Mouse (Mus musculus) intestine, embryonic 16.5 days (tissue): ENCODE measurements around the gene Znrd1. TPM values are rescaled to one million over a fixed set of nuclear protein-coding genes. Genes with fewer than 3 reads are reported as not detected.

ENCODE experiments used
- ATAC-seq: fragments of 200-750 bp; cut with Nextera tagmentation; 2 replicates; pipeline ENCODE4 v1.8.0; 2017; ENCODE audit warnings: moderate TSS enrichment, moderate library complexity
- H3K27ac ChIP-seq: fragments of 300-500 bp; sonication (generic); 2 replicates; pipeline ENCODE4 v1.5.1; 2014; ENCODE audit warnings: mild to moderate bottlenecking, low read length
- H3K27me3 ChIP-seq: fragments of 300-500 bp; sonication (generic); replicated peaks from 2 replicates; pipeline ENCODE4 v1.6.1; 2014; ENCODE audit warnings: low read length, control low read depth, mixed read lengths; ENCODE audit not compliant: control insufficient read depth, insufficient read depth
- H3K36me3 ChIP-seq: fragments of 300-500 bp; sonication (generic); 2 replicates; pipeline ENCODE4 v1.6.1; 2014; ENCODE audit warnings: low read length, control low read depth; ENCODE audit not compliant: control insufficient read depth, insufficient read depth
- H3K4me1 ChIP-seq: fragments of 300-500 bp; sonication (generic); 2 replicates; pipeline ENCODE4 v1.6.1; 2014; ENCODE audit warnings: low read length, control low read depth, mixed read lengths; ENCODE audit not compliant: control insufficient read depth, insufficient read depth
- H3K4me2 ChIP-seq: fragments of 300-500 bp; sonication (generic); 2 replicates; pipeline ENCODE4 v1.6.1; 2014; ENCODE audit warnings: low read depth, low read length, control low read depth
- H3K4me3 ChIP-seq: fragments of 300-500 bp; sonication (generic); 2 replicates; pipeline ENCODE4 v1.5.1; 2014; ENCODE audit warnings: mild to moderate bottlenecking, low read length
- H3K9ac ChIP-seq: fragments of 300-500 bp; sonication (generic); 2 replicates; pipeline ENCODE4 v1.6.1; 2014; ENCODE audit warnings: low read depth, low read length
- H3K9me3 ChIP-seq: fragments of 300-500 bp; sonication (generic); 2 replicates; pipeline ENCODE4 v1.6.1; 2016; ENCODE audit warnings: low read length, control low read depth; ENCODE audit not compliant: control insufficient read depth
- WGBS: fragments of 180-500 bp; shearing (Covaris S2); extraction: QIAGEN DNeasy Blood & Tissue Kit; methylation state at CpG from one replicate; pipeline ENCODE4 v1.1.7; 2014; 5-methylcytosine and 5-hydroxymethylcytosine counted together
- polyA plus RNA-seq: library from polyadenylated mRNA; unstranded; fragments of >200 nt; fragmentation: Nextera tagmentation; extraction: Ambion mirVana; gene quantifications from 2 replicates; pipeline ENCODE4 v1.2.1, GENCODE M21; 2015

Gene Znrd1
- polyA plus RNA-seq, 1 experiment from 2014 or later, result 72.2 TPM

DNA sequence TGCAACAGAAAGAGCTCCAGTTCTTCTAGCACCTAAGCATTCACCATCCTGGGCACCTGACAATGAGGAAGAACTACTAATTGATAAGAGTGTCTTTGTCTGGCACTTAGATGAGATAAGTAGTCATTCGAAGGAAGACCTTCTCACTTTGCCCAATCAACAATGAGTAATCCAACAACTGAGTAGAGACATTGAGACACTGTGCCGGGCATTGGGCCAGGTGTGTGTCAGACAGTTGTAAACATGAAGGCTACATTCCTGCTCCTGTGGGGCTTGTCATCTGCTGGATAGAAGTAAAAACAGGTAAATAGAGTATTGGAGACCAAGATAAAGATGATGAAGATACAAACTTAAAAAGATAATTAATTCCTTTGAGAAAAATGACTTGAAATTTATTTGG is 20.3 kb downstream of the Znrd1 start:
- Histone ChIP-seq H3K4me2 (no peak overlapping the region), H3K27ac (no peak overlapping the region), H3K4me3 (no peak overlapping the region), H3K27me3 (peaks cover 15% of the 10 kb centered on the region), H3K9ac (no peak overlapping the region), H3K9me3 (no peaks in the 10 kb centered on the region), H3K4me1 (peaks cover 5% of the 10 kb centered on the region), H3K36me3 (no peaks in the 10 kb centered on the region)
- ATAC-seq, result no peak
- 71% methylated on average over 2 of the region's 2 CpGs for WGBS

DNA sequence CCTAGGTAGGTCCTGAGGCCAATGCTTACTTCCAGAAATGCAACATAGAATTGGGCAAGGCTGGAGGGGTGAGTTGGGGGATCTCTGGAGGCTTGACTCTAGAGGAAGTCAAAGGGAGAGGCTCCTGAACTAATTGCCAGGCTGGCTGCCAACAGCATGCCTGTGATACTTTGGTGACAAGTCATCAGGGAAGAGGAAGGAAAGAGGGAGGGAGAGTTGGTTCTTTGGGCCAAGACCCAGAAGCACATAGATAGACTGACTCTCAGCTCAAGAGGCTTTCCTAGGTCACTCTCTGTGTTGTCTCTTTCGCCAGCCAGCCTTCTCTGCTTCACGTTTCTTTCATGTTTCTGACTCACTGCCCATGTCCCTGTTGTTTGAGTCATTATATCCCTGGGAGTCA is 26.6 kb downstream of the Znrd1 start:
- WGBS, result 67% methylated on average over 2 of the region's 2 CpGs
- no peaks in the 10 kb centered on the region for H3K36me3 ChIP-seq
- no peak for ATAC-seq

DNA sequence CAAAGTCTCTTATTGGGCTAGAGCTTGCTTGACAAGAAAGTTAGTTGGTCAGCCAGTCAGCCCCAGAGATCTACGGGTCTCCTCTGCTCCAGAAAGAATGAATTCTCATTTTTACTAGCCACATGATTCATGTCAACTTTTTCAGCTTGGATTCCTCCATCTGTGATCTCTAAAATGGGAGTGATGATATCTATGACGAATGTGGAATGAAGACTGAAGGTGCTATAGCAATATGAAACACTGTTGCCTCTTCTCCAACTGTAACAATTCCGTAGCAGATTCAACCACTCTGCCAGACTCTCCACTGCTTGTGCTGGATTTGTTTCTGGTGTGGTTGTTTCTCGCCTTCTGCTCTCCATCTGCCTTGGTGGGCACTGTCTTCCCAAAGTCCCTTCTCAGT is 27.2 kb downstream of the Znrd1 start:
- H3K36me3 ChIP-seq, result no peaks in the 10 kb centered on the region
- no peaks in the 10 kb centered on the region for H3K27me3 ChIP-seq
- H3K4me1 ChIP-seq, result no peaks in the 10 kb centered on the region
- H3K4me2 ChIP-seq, result no peak overlapping the region
- 80% methylated on average over 4 of the region's 4 CpGs for WGBS
- no peaks in the 10 kb centered on the region for H3K9me3 ChIP-seq
- no peak overlapping the region for H3K9ac ChIP-seq
- no peak overlapping the region for H3K27ac ChIP-seq
- no peak for ATAC-seq
- no peak overlapping the region for H3K4me3 ChIP-seq

More for the DNA sequence above, 26.6 kb downstream of the Znrd1 start:
- H3K27me3 ChIP-seq, result no peaks in the 10 kb centered on the region
- no peak overlapping the region for H3K9ac ChIP-seq
- no peak overlapping the region for H3K4me2 ChIP-seq
- no peak overlapping the region for H3K27ac ChIP-seq
- no peaks in the 10 kb centered on the region for H3K4me1 ChIP-seq
- no peak overlapping the region for H3K4me3 ChIP-seq
- no peaks in the 10 kb centered on the region for H3K9me3 ChIP-seq

DNA sequence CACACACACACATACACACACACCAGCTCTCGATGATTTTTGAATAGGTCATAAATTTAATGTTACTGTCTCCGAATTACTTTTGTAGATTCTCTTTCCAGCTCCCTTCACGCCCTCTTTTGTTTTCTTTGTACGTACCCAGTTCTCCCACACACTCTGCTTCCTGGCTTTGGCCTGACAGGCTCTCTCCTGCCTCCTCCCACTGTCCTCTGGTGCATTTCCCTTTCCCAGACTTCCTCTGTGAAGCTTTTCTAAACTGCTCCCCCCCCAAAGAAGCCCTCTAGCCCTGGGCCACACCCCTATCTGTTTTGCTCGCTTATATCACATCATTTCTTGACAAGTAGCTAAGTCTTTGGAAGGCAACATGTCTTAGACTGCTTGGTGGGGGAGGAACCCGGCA is 28.1 kb downstream of the Znrd1 start:
- Histone ChIP-seq H3K36me3 (no peaks in the 10 kb centered on the region), H3K9me3 (no peaks in the 10 kb centered on the region), H3K4me1 (no peaks in the 10 kb centered on the region), H3K27ac (no peak overlapping the region), H3K4me3 (no peak overlapping the region), H3K9ac (no peak overlapping the region), H3K4me2 (no peak overlapping the region), H3K27me3 (no peaks in the 10 kb centered on the region)
- ATAC-seq, result no peak
- 68% methylated on average over 6 of the region's 6 CpGs for WGBS

DNA sequence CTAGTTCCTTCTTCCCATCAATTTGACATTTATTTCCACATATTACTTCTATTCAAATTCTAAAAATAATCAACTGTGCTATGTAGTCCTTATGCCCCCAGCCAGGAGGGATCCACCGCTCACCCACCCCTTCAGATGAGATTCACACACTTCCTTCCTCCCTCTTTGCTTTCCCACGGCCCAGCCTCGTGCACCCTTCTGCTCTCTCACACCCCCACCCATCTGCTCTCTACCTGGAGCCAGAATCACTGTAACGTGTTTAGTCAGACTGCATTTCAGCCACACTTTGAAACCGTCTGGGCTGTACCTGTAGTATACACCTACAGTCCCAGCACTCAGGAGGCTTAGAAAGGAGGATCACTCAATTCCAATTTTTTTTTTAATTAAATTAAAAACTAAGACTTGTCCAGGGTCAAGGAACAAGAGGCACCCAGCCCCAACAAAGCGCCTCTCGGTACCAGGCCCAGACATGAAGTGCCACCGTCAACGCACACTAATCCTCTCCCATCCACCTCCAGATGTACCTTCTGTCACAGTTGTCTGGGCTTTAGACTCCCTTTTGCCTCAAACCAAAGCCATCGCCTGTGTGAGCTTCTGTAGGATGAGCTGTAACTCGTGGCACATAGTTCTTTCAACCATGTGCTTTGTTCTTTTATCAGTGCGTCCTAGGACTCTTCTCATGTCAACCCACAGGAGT is 29.0 kb downstream of the Znrd1 start:
- Histone ChIP-seq H3K27ac (no peak overlapping the region), H3K4me2 (no peak overlapping the region), H3K36me3 (no peaks in the 10 kb centered on the region), H3K27me3 (no peaks in the 10 kb centered on the region), H3K9me3 (no peaks in the 10 kb centered on the region), H3K9ac (no peak overlapping the region), H3K4me1 (no peaks in the 10 kb centered on the region), H3K4me3 (no peak overlapping the region)
- 75% methylated on average over 12 of the region's 12 CpGs for WGBS
- no peak for ATAC-seq

DNA sequence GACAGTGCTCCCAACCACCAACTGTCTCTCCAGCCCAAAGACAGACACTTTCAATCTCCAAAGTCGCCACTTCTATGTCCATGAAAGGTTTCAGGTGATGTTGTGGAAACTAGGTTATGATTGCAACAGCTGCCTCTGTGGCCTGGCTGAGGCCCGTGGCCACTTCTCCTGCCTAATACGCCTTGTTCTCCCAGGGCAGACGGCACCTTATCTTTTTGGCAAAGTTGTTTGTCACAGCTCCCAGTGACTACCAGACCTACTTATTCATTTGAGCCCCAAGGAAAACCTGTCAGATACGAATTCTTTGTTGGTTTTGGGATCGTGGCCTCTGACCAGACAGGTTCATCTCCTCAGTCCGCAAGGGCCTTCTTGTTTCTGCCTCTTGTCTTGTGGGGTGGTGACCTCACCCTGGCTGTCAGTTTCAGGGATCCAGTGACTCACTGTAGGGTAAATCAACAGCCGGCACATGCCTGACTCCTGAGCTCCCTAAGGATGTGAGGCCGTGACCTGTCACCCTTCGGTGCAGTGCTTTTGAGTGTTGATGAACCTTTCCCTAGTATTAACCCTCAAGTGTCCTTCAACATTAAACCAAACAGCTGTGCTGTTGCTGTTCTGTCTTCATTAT is 30.8 kb downstream of the Znrd1 start:
- Histone ChIP-seq H3K4me3 (no peak overlapping the region), H3K27me3 (no peaks in the 10 kb centered on the region), H3K27ac (no peak overlapping the region), H3K36me3 (no peaks in the 10 kb centered on the region), H3K9me3 (no peaks in the 10 kb centered on the region), H3K4me2 (no peak overlapping the region), H3K4me1 (no peaks in the 10 kb centered on the region), H3K9ac (no peak overlapping the region)
- no peak for ATAC-seq
- WGBS, result 30% methylated on average over 10 of the region's 10 CpGs

DNA sequence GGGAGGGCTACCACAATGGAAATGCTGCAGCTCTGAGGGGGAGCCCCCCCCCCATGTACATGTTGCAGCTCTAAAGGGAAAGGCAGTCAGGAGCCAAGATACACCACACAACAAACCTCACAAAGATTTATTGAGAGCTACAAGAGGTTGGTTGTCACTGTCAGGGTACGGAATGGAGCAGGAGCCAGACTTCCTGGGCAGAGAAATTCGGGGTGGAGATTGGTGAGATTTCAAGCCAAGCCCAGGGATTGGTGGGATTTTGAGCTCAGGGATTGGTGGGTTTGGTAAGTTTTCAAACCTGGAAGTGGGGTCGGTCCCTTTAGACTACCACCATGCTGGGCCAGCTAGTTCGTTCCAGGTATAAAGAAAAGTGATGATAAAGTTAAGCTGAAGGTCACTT is 34.9 kb downstream of the Znrd1 start:
- no peaks in the 10 kb centered on the region for H3K36me3 ChIP-seq
- no peak overlapping the region for H3K4me3 ChIP-seq
- no peaks in the 10 kb centered on the region for H3K4me1 ChIP-seq
- no peak overlapping the region for H3K4me2 ChIP-seq
- no peak overlapping the region for H3K9ac ChIP-seq
- WGBS, result 69% methylated on average over 4 of the region's 4 CpGs
- no peak for ATAC-seq
- no peaks in the 10 kb centered on the region for H3K9me3 ChIP-seq
- H3K27ac ChIP-seq, result no peak overlapping the region
- no peaks in the 10 kb centered on the region for H3K27me3 ChIP-seq

DNA sequence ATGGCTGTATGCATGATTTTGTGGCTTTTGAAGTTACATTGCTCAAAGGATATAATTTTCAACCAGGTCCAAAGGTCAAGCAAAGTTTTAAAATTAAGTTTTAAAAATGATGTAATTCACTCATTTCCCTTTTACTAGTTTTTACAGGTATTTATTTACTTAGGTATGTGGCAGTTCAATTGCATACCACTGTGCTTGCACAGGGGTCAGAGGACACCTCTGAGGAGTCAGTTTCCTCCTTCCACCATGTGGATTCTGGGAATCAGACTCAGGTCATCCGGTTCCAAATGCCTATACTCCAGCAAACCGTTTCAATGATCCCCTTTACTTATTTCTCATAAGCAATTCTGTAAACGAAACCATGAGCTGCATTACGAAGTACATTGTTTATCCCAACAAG is 35.6 kb downstream of the Znrd1 start:
- Histone ChIP-seq H3K27ac (no peak overlapping the region), H3K4me3 (no peak overlapping the region), H3K4me1 (no peaks in the 10 kb centered on the region), H3K27me3 (no peaks in the 10 kb centered on the region), H3K4me2 (no peak overlapping the region), H3K36me3 (no peaks in the 10 kb centered on the region), H3K9me3 (no peaks in the 10 kb centered on the region), H3K9ac (no peak overlapping the region)
- ATAC-seq, result peak; percentile 69
- WGBS, result 73% methylated on average over 4 of the region's 4 CpGs

DNA sequence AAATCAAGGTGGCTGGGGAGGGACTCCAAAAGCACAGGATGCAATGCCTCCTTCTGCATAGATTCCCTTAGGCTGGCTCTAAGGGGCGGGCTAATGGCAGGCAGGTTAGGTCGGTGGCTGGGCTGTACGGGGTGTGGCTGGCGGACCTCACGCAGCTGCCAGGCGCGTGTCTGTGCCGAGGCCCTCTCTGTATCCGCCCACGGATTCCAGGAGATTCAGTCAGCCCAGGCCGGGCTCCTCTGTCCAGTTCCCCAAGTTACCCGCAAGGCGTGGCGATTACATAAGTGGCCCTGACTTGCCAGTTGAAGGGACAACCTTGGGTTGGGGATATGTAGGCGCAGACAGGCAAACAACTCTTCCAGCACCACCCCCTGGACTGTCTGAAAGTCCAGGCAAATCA is 38.1 kb downstream of the Znrd1 start:
- WGBS, result 35% methylated on average over 15 of the region's 15 CpGs
- Histone ChIP-seq H3K27me3 (no peaks in the 10 kb centered on the region), H3K9ac (no peak overlapping the region), H3K4me3 (no peak overlapping the region), H3K9me3 (no peaks in the 10 kb centered on the region), H3K4me1 (no peaks in the 10 kb centered on the region), H3K27ac (no peak overlapping the region), H3K4me2 (no peak overlapping the region), H3K36me3 (no peaks in the 10 kb centered on the region)
- ATAC-seq, result peak; percentile 90

DNA sequence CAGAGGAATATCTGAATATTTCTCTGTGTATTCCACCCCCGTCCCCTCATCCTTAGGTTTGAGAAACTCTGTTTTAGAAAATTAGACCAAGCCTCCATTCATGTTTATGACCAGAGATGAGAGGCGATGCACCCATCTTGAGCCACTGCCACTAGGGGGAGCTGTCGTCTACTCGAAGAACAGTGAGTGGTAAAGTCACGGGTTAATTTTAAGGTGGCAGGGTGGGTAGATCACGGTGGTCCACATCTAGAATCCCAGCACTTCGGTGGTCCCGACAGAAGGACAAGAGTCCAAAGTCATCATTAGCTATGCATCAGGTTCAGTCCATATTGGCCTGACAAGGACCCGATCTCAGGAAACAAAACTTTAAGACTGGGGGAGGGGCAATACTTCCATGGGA is 43.3 kb downstream of the Znrd1 start:
- Histone ChIP-seq H3K9ac (no peak overlapping the region), H3K9me3 (no peaks in the 10 kb centered on the region), H3K4me2 (no peak overlapping the region), H3K27me3 (no peaks in the 10 kb centered on the region), H3K4me3 (no peak overlapping the region), H3K4me1 (no peaks in the 10 kb centered on the region), H3K27ac (no peak overlapping the region), H3K36me3 (no peaks in the 10 kb centered on the region)
- no peak for ATAC-seq
- whole genome bisulfite sequencing, result 13% methylated on average over 9 of the region's 9 CpGs
